Mouse (Mus musculus) ovary, adult 18-20 months (tissue): ENCODE measurements around the gene Sphk2.

Source experiments
- DNase-seq: peaks from one replicate; pipeline ENCODE4 v3.0.0; 2022; ENCODE audit warnings: low spot score, mixed read lengths

The Sphk2 gene

DNA sequence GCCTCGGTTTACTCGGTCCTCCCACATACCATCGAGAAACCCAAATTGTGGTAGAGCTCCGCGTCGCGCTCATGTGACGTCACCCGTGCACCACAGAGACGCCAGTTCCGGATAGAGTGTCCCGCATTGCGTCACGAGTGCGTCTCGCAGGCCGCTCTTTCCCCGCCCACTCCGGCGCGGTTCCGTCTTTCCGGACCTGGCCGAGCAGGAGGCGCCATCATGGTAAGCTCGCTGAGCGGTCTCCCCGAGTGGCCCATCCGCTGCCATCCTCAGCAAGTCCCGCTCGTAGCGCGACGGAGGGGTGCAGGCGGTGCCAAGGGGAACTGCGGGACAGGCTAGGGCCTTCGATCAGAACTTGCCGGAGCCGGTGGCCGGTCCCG, at the start of gene Sphk2:
Gene Sphk2, minus strand, starts transcription at position 85 of the 380 bp plus-strand sequence.
- peak; percentile 97 for DNase-seq

DNA sequence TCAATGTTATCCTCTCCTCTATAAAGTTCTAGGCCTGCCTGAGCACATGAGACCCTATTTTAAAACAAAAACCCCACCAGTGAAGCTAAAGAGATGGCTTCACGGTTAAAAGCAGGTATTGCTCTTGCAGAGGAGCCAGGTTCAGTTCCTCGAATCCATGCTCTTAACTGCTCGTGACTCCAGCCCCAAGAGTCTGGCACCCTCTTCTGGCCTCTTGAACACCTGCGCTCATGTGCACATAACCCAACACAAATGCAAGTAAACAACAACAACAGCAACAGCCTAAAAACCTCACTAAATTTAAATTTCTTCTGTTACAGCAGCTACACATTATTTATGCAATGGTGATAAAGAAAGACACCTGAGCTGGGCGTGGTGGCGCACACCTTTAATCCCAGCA, 49.7 kb upstream of the Sphk2 start:
- DNase-seq = no peak

GRCm38 (mm10) chr7:45766764-45767163, 49.0 kb upstream of the Sphk2 start:
- DNase-seq = no peak

- no peak for DNase-seq
Measured at GRCm38 (mm10) chr7:45765995-45766394, 48.2 kb upstream of the Sphk2 start.

- no peak for DNase-seq
Measured at GRCm38 (mm10) chr7:45760151-45760550, 42.3 kb upstream of the Sphk2 start.

GRCm38 (mm10) chr7:45759400-45759799, 41.6 kb upstream of the Sphk2 start:
- DNase-seq = no peak

DNA sequence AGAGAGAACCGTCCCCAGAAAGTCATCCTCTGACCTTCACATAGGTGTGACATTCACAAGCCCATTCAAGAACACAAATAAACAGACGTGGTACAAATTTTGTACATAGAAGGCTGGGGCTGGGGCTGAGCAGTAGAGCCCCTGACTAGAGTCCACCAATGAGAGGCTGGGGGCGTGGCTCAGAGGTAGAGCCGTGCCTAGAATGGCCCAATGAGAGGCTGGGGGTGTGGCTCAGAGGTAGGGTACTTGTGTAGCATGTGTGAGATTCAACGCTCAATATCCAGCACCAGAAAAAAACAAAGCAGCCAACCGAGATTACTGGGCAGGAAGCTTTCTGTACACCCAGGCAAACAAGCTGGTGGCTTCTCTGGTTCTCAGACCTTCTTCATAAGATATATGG, 37.9 kb upstream of the Sphk2 start:
- DNase-seq = no peak

- DNase-seq = no peak
Measured at GRCm38 (mm10) chr7:45750162-45750561, 32.4 kb upstream of the Sphk2 start.

DNA sequence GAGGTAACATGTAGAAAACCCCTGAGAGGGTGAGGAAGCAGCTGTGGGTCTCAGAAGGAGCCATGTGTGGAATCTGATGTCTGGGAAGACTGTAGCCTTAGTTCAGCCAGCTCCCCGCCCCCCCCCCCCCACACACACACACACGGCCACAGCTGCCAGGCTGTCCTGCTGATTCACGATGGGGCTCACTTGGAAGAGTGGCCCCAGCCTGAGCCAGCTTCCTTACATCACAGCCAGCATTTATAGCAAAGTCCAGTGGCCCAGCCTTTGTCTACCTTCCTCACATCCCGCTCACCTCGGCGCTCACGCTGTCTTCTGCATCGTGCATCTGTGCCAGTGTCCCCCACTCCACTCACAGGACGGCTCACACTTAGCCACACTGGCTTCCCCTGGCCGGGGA, 31.6 kb upstream of the Sphk2 start:
- DNase-seq = no peak

DNA sequence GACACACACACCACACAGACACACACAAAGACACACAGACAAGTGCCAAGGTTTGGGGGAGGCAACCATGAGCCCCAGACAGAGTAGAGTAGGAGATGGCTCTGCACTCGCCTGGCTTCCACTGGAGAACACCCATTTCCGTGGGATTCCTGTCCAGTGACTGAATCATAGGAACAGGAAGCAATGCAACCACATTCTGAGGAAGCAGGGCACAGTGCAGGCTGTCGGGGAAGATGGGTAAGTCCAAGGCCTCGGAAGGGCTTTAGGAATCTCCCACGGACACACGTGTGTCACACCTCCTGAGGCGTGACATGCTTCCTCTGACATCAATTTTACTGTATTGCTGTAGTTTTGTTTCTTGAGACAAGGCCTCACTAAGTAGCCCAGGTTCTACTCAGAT, 30.3 kb upstream of the Sphk2 start:
- no peak for DNase-seq

GRCm38 (mm10) chr7:45747450-45747849, 29.6 kb upstream of the Sphk2 start:
- no peak for DNase-seq

DNA sequence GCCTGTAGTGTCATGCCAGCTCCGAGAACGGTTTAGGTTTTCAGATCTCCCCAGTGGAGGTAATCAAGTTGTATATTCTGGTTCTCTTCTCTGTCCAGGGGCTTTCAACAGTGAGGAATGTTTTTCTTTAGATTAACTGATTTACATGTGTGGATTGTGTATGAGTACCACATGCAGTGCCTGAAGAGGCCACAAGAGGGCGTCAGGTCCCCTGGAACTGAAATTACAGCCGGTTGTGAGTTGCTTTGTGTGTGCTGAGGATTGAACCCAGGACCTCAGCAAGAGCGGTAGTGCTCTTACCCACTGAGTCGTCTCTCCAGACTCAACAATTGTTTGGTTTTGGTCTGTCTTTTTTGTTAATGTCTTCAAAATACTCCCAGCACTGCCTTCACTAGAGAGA, 28.7 kb upstream of the Sphk2 start:
- no peak for DNase-seq

GRCm38 (mm10) chr7:45744387-45744786, 26.6 kb upstream of the Sphk2 start:
- no peak for DNase-seq

DNA sequence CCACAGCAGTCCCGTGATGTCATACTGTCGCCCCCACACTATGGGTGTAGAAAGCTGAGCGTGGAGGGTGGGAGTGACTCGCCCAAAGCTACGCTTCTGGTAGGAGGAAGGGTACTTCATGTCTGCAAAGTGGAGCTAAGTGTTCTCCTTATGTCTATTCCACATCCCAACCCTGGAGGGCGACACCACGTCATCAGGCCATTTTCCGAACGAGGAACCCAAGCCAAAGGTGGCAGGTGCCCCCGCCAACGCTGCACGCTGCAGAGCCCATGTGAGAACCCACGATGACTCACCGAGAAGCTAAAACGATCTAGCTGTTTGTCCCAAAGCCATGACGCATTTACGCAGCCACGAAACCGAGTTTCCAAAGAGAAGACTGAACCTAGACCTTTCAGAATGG, 24.5 kb upstream of the Sphk2 start:
- no peak for DNase-seq

- DNase-seq = no peak
Measured at GRCm38 (mm10) chr7:45741777-45742176, 24.0 kb upstream of the Sphk2 start.

GRCm38 (mm10) chr7:45741308-45741707, 23.5 kb upstream of the Sphk2 start:
- no peak for DNase-seq

GRCm38 (mm10) chr7:45739820-45740219, 22.0 kb upstream of the Sphk2 start:
- DNase-seq = no peak

- peak; percentile 56 for DNase-seq
Measured at GRCm38 (mm10) chr7:45739162-45739763, 21.5 kb upstream of the Sphk2 start.

- no peak for DNase-seq
Measured at GRCm38 (mm10) chr7:45733477-45733876, 15.7 kb upstream of the Sphk2 start.

DNA sequence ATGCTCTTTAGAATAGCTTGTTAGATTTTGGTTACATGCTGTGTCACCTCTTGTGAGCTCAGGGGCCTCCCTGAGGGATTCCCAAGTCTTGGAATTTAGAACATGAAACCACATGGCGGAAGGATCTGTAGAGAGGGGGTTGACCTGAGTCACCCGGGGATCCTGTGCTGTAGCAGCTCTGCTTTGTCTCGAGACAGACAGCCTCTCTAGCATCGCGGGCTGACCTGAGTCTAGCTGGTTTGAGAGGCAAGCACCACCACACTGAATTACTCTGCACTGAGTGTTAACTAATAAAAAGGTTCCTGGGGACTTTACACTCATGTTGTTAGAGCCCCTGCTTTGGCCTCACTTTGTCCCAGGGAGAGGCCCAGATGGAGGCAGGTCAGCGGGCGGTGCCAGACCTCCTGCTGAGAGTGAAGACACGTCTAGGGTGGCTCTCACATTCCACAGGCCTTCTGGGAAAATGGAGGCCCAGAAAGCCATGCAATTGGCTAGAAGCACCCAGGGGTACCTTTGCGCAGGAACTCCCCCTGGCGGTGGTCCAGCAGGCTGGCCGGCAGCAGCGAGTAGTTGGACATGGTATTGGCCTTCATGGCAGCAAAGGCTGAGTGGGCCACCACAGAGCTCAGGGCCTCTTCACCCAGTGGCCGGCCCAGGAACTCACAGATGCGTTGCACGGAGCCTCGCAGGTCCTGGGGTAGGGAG, 13.1 kb upstream of the Sphk2 start:
- no peak for DNase-seq

- no peak for DNase-seq
Measured at GRCm38 (mm10) chr7:45727625-45728024, 9.8 kb upstream of the Sphk2 start.

DNA sequence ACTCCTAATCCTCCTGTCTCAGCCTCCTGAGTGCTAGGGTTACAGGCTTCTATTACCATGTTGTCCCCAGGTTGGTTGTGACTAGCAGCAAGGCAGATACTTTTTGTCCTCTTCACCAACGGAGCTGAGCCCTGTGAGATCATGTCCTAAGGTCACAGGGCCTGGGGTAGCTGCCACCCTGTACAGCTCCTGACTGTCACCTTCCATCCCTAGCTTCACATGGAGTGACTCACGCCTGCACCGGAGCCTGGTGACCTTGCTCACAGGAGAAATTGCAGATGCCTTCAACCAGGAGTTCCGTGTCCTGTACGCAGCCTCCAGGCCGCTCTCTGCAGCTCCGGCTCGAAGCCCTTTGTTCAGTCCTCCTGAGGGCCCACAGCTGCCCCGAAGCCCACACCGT, 8.6 kb upstream of the Sphk2 start:
- DNase-seq = no peak

GRCm38 (mm10) chr7:45725713-45726112, 7.9 kb upstream of the Sphk2 start, which contains the start of gene Spaca4:
Gene Spaca4 (minus strand): TSS chr7:45725813.
- DNase-seq = no peak

GRCm38 (mm10) chr7:45725151-45725550, 7.3 kb upstream of the Sphk2 start:
- DNase-seq = no peak
